Mouse (Mus musculus) bone marrow, adult 2 months (tissue): Measurements from ENCODE around the gene Fam208b.

Source experiments
- CTCF ChIP-seq: fragments of 200-500 bp; IDR thresholded peaks from 2 replicates; pipeline ENCODE4 v1.5.1; 2011; ENCODE audit warnings: low read length, control low read depth; ENCODE audit not compliant: control insufficient read depth, insufficient read depth
- POLR2A ChIP-seq: fragments of 200-500 bp; IDR thresholded peaks from 2 replicates; pipeline ENCODE4 v1.6.1; 2011; ENCODE audit warnings: low read depth, mild to moderate bottlenecking, control low read depth, low read length, borderline replicate concordance; ENCODE audit not compliant: control insufficient read depth

DNA sequence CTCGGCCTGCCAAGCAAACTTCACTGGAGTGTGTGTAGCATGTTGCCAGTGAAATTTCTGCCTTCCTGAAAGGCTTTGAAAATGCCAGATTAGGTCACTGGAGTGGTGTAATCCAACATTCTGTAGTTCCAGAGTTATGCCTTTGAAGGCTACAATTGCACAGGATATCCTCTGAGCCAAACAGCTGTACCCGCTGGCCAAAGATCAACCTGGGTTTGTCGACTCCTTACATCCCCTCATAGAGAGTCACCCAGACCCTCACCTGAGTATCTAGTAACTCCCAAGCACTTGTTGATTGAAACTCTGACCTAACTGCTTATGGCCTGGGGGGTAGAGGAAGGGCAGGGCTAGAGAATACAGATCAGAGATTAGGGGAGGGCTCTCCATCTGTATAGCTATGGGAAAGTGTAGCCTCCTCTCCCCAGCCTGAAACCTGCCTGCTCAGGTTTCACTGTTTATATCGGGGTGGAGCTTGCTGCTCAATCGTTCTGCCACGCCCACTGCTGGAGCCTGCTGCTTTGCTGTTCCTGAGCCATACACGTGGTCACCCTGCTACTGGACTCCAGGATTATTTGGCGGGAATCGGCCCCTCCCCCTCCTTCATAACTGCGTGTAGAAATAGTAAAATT lies 79.1 kb downstream of the Fam208b start:
- TF ChIP-seq CTCF, result no peak
- no peak for TF ChIP-seq POLR2A
